In genomic region chr11:96050854-96051253, GRCm38 (mm10) we compare ENCODE assay signal across 24 mouse cellular contexts. TPM values are rescaled to one million over a fixed set of nuclear protein-coding genes. Genes with fewer than 3 reads are reported as not detected.
"Had no signal": no experiment of that assay in that cellular context is flagged by ENCODE, and none has a peak within 500 bp of the region (broad histone marks: within the 10 kb centered on the region; RNA-seq: fewer than 3 reads in every experiment).

No protein-coding gene starts in this region.

- H3K9me3 ChIP-seq: limb, embryonic 12.5 days; limb, embryonic 15.5 days; liver, embryonic 15.5 days; lung, embryonic 15.5 days; megakaryocyte, embryonic 14.5 days; midbrain, embryonic 10.5 days; midbrain, embryonic 13.5 days had no signal

- DNase-seq: kidney, adult 9 months; kidney, postnatal 14 days; kidney, postnatal 4 days; left cerebral cortex, postnatal 4 days; lung, adult 18-20 months; lung, postnatal 10 days; lung, postnatal 36 days; thymus, adult 18-20 months; thymus, postnatal 36 days had no signal

- H3K4me1 ChIP-seq: limb, embryonic 12.5 days; limb, embryonic 15.5 days; lung, embryonic 15.5 days; midbrain, embryonic 10.5 days; midbrain, embryonic 13.5 days had no signal

- H3K27ac ChIP-seq: limb, embryonic 12.5 days; limb, embryonic 15.5 days; liver, embryonic 15.5 days; lung, embryonic 15.5 days; midbrain, embryonic 10.5 days; midbrain, embryonic 13.5 days had no signal

- H3K4me3 ChIP-seq: limb, embryonic 12.5 days; limb, embryonic 15.5 days; liver, embryonic 15.5 days; lung, embryonic 15.5 days; megakaryocyte, embryonic 14.5 days; midbrain, embryonic 10.5 days; midbrain, embryonic 13.5 days; myocyte had no signal

- H3K9ac ChIP-seq: limb, embryonic 12.5 days; limb, embryonic 15.5 days; liver, embryonic 15.5 days; lung, embryonic 15.5 days; midbrain, embryonic 13.5 days had no signal

- H3K27me3 ChIP-seq: limb, embryonic 12.5 days; limb, embryonic 15.5 days; liver, embryonic 15.5 days; lung, embryonic 15.5 days; megakaryocyte, embryonic 14.5 days; midbrain, embryonic 13.5 days had no signal

- H3K4me2 ChIP-seq: limb, embryonic 12.5 days; limb, embryonic 15.5 days; liver, embryonic 15.5 days; lung, embryonic 15.5 days; midbrain, embryonic 13.5 days had no signal

- ATAC-seq: midbrain, embryonic 13.5 days; midbrain, embryonic 16.5 days had no signal

RNA-seq across cellular contexts. Expression of gene Gip, which starts 26.5 kb away (rescaled TPM):
- polyA plus RNA-seq: kidney, embryonic 16.5 days; limb, embryonic 12.5 days; limb, embryonic 15.5 days; liver, embryonic 15.5 days; lung, embryonic 15.5 days; midbrain, embryonic 10.5 days; midbrain, embryonic 13.5 days; midbrain, embryonic 16.5 days; myocyte; neural tube, embryonic 11.5 days; neural tube, embryonic 14.5 days; spleen, adult 2 months; urinary bladder, adult 2 months had no signal

RNA-seq across cellular contexts. Expression of gene Igf2bp1, which starts 45.1 kb away (rescaled TPM):
- polyA plus RNA-seq: small intestine, adult 2 months; spleen, adult 2 months had no signal
